Mouse (Mus musculus) heart, embryonic 11.5 days (tissue): ENCODE measurements around the gene Gata1. TPM values are rescaled to one million over a fixed set of nuclear protein-coding genes. Genes with fewer than 3 reads are reported as not detected.
A peak's percentile ranks its signal among the peaks of the same experiment; 100 is the strongest.
"Not testable (repeated sequence)": the region's sequence is repeated elsewhere in the genome, so short reads cannot be mapped to it uniquely, and the experiment has no call there.

Experiments
- ATAC-seq: fragments of 200-750 bp; cut with Nextera tagmentation; replicated peaks from 2 replicates; pipeline ENCODE4 v1.8.0; 2017; ENCODE audit warnings: moderate library complexity; ENCODE audit not compliant: insufficient number of reproducible peaks, low FRiP score, low TSS enrichment
- H3K27ac ChIP-seq: fragments of 300-500 bp; sonication (generic); 2 replicates; pipeline ENCODE4 v1.5.1; 2014; ENCODE audit warnings: mild to moderate bottlenecking, low read depth, low read length
- H3K27me3 ChIP-seq: fragments of 300-500 bp; sonication (generic); 2 replicates; pipeline ENCODE4 v1.6.1; 2014; ENCODE audit warnings: mild to moderate bottlenecking, low read length, mixed read lengths; ENCODE audit not compliant: control insufficient read depth, insufficient read depth
- H3K36me3 ChIP-seq: fragments of 300-500 bp; sonication (generic); 2 replicates; pipeline ENCODE4 v1.6.1; 2014; ENCODE audit warnings: mild to moderate bottlenecking, low read length, moderate library complexity, mixed read lengths; ENCODE audit not compliant: control insufficient read depth, insufficient read depth
- H3K4me1 ChIP-seq: fragments of 300-500 bp; sonication (generic); 2 replicates; pipeline ENCODE4 v1.6.1; 2014; ENCODE audit warnings: low read length; ENCODE audit not compliant: control insufficient read depth, insufficient read depth
- H3K4me2 ChIP-seq: fragments of 300-500 bp; sonication (generic); 2 replicates; pipeline ENCODE4 v1.6.1; 2014; ENCODE audit warnings: mild to moderate bottlenecking, moderate library complexity
- H3K4me3 ChIP-seq: fragments of 300-500 bp; sonication (generic); 2 replicates; pipeline ENCODE4 v1.5.1; 2014; ENCODE audit warnings: low read depth, low read length
- H3K9ac ChIP-seq: fragments of 300-500 bp; sonication (generic); 2 replicates; pipeline ENCODE4 v1.6.1; 2014; ENCODE audit warnings: mild to moderate bottlenecking, low read depth, low read length, moderate library complexity
- H3K9me3 ChIP-seq: fragments of 300-500 bp; sonication (generic); replicated peaks from 2 replicates; pipeline ENCODE4 v1.6.1; 2016; ENCODE audit warnings: low read length; ENCODE audit not compliant: control insufficient read depth
- WGBS: fragments of 180-500 bp; shearing (Covaris S2); extraction: QIAGEN DNeasy Blood & Tissue Kit; methylation state at CpG from one replicate; pipeline ENCODE4 v1.1.7; 2014; ENCODE audit not compliant: insufficient replicate concordance; 5-methylcytosine and 5-hydroxymethylcytosine counted together
- polyA plus RNA-seq: library from polyadenylated mRNA; unstranded; fragments of >200 nt; fragmentation: Nextera tagmentation; extraction: Ambion mirVana; gene quantifications from 2 replicates; pipeline ENCODE4 v1.2.1, GENCODE M21; 2014

The Gata1 gene
- polyA plus RNA-seq, 1 experiment from 2014 or later, result 16.6 TPM

- Histone ChIP-seq H3K27ac (no peak overlapping the region), H3K36me3 (no peaks in the 10 kb centered on the region), H3K4me2 (no peak overlapping the region), H3K4me3 (no peak overlapping the region), H3K9ac (no peak overlapping the region), H3K4me1 (no peaks in the 10 kb centered on the region), H3K9me3 (no peaks in the 10 kb centered on the region), H3K27me3 (no peaks in the 10 kb centered on the region)
- no peak for ATAC-seq
- 16% methylated on average over 2 of the region's 2 CpGs for WGBS
These were observed 35.3 kb upstream of the Gata1 start for GRCm38 (mm10) chrX:8013157-8013556.

- not testable (repeated sequence) for H3K4me3 ChIP-seq, H3K4me2 ChIP-seq, H3K9me3 ChIP-seq, H3K27ac ChIP-seq, ATAC-seq, H3K9ac ChIP-seq, H3K4me1 ChIP-seq, H3K36me3 ChIP-seq, H3K27me3 ChIP-seq
- 75% methylated on average over 4 of the region's 4 CpGs for WGBS
These were observed 31.5 kb upstream of the Gata1 start for GRCm38 (mm10) chrX:8009356-8009755.

- H3K27me3 ChIP-seq, result no peaks in the 10 kb centered on the region
- no peak overlapping the region for H3K4me3 ChIP-seq
- H3K4me1 ChIP-seq, result no peaks in the 10 kb centered on the region
- 49% methylated on average over 5 of the region's 5 CpGs for whole genome bisulfite sequencing
- H3K9me3 ChIP-seq, result no peaks in the 10 kb centered on the region
- no peak overlapping the region for H3K9ac ChIP-seq
- H3K4me2 ChIP-seq, result no peak overlapping the region
- H3K36me3 ChIP-seq, result no peaks in the 10 kb centered on the region
- no peak overlapping the region for H3K27ac ChIP-seq
- ATAC-seq, result no peak
These were observed 30.7 kb upstream of the Gata1 start for GRCm38 (mm10) chrX:8008543-8008942.

- Histone ChIP-seq H3K4me2 (no peak overlapping the region), H3K36me3 (no peaks in the 10 kb centered on the region), H3K27ac (no peak overlapping the region), H3K9me3 (no peaks in the 10 kb centered on the region), H3K9ac (no peak overlapping the region), H3K27me3 (no peaks in the 10 kb centered on the region), H3K4me3 (no peak overlapping the region), H3K4me1 (no peaks in the 10 kb centered on the region)
- no peak for ATAC-seq
- WGBS, result 54% methylated on average over 4 of the region's 4 CpGs
These were observed 25.1 kb upstream of the Gata1 start for GRCm38 (mm10) chrX:8002971-8003370.

GRCm38 (mm10) chrX:8002001-8002400 lies 24.1 kb upstream of the Gata1 start:
- no peak overlapping the region for H3K27ac ChIP-seq
- H3K36me3 ChIP-seq, result no peaks in the 10 kb centered on the region
- H3K9me3 ChIP-seq, result no peaks in the 10 kb centered on the region
- no peak overlapping the region for H3K4me2 ChIP-seq
- no peak for ATAC-seq
- H3K27me3 ChIP-seq, result no peaks in the 10 kb centered on the region
- no peak overlapping the region for H3K9ac ChIP-seq
- WGBS, result 33% methylated on average over 5 of the region's 5 CpGs
- no peak overlapping the region for H3K4me3 ChIP-seq
- no peaks in the 10 kb centered on the region for H3K4me1 ChIP-seq

GRCm38 (mm10) chrX:8000546-8001192 lies 22.8 kb upstream of the Gata1 start:
- no peaks in the 10 kb centered on the region for H3K9me3 ChIP-seq
- no peak overlapping the region for H3K4me3 ChIP-seq
- no peak overlapping the region for H3K27ac ChIP-seq
- no peaks in the 10 kb centered on the region for H3K36me3 ChIP-seq
- no peak overlapping the region for H3K4me2 ChIP-seq
- ATAC-seq, result no peak
- H3K4me1 ChIP-seq, result no peaks in the 10 kb centered on the region
- 71% methylated on average over 3 of the region's 3 CpGs for WGBS
- H3K27me3 ChIP-seq, result no peaks in the 10 kb centered on the region
- H3K9ac ChIP-seq, result no peak overlapping the region

GRCm38 (mm10) chrX:7993068-7993735 lies 15.3 kb upstream of the Gata1 start:
- WGBS, result 50% methylated on average over 10 of the region's 10 CpGs
- peak; percentile 55; the same call in 1 of the 2 replicates for ATAC-seq
- no peaks in the 10 kb centered on the region for H3K36me3 ChIP-seq
- H3K4me1 ChIP-seq, result no peaks in the 10 kb centered on the region
- no peak overlapping the region for H3K4me3 ChIP-seq
- no peak overlapping the region for H3K9ac ChIP-seq
- H3K9me3 ChIP-seq, result no peaks in the 10 kb centered on the region
- no peak overlapping the region for H3K4me2 ChIP-seq
- no peaks in the 10 kb centered on the region for H3K27me3 ChIP-seq
- peak overlapping the region; percentile 54 for H3K27ac ChIP-seq

- H3K9ac ChIP-seq, result no peak overlapping the region
- H3K4me1 ChIP-seq, result no peaks in the 10 kb centered on the region
- no peak overlapping the region for H3K4me2 ChIP-seq
- no peaks in the 10 kb centered on the region for H3K9me3 ChIP-seq
- no peak overlapping the region for H3K4me3 ChIP-seq
- ATAC-seq, result no peak
- H3K36me3 ChIP-seq, result no peaks in the 10 kb centered on the region
- H3K27ac ChIP-seq, result no peak overlapping the region
- WGBS, result 50% methylated on average over 8 of the region's 8 CpGs
- H3K27me3 ChIP-seq, result no peaks in the 10 kb centered on the region
These were observed 14.7 kb upstream of the Gata1 start for GRCm38 (mm10) chrX:7992379-7993067.
